Mouse (Mus musculus) T-helper 2 cell (primary cell): Measurements from ENCODE around the gene Me3.
"Not testable (repeated sequence)": the region's sequence is repeated elsewhere in the genome, so short reads cannot be mapped to it uniquely, and the experiment has no call there.

Experiments
- in situ Hi-C: fragments of 300-600 bp; cut with MboI, MseI; formaldehyde crosslinking; loops from one replicate; pipeline ENCODE4 v1.15.1; 2025; ENCODE audit warnings: high pct_unique_total_duplicates

Gene Me3

GRCm38 (mm10) chr7:89728393-89728792 is 96.2 kb downstream of the Me3 start:
- in situ Hi-C loops = no loop called here

DNA sequence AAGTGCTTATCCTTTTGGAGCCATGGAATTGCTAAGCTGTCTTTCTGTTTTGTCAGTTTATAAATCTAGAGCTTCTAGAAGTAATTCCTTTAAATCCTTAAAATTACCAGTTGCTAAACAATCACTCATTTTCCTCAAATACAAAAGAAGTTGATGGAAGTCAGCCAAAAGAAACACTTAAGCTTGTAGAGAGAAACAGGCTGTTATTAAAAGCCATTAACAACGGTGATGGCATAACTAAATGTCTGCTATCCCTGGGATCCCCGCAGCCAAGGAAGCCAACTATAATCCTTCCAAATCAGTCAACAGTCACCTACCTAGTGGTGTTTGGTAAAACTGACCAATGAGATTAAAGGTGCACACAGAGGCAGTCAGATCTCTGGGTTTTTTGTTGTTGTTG is 98.3 kb downstream of the Me3 start:
- in situ Hi-C loops = no loop called here

DNA sequence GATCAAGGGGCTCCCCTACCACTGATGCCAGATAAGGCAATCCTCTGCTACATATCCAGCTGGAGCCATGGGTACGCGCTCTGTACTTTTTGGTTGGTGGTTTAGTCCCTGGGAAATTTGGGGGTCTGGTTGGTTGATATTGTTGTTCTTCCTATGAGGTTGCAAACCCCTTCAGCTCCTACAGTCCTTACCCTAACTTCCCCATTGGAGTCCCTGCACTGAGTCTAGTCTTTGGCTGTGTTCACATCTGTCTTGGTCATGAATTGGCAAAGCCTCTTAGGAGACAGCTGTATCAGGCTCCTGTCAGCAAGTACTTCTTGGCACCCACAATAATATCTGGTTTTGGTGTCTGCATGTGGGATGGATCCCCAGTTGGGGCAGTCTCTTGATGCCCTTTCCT is 98.9 kb downstream of the Me3 start:
- in situ Hi-C loops = not testable (repeated sequence)

- in situ Hi-C loops = no loop called here
Measured at GRCm38 (mm10) chr7:89748415-89748814, 116.2 kb downstream of the Me3 start.

DNA sequence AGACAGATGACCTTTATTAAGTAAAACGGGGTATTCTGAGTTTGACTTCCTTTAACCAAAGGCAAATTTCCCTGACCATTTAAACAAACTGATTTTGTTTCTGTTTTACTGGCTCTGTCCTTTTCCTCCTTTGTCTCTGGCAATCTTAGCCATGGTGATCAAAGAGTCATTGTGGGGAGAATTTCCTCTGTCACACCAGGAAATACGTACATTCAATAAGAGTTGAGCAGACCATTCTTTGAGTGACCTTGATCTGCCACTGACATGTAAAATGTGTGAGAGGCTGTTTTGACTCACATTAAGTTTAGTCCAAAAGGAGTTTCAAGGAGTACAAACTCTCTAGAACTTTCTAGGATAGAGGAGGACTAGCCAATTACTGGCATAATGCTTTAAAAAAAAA is 117.0 kb downstream of the Me3 start:
- in situ Hi-C loops = no loop called here

GRCm38 (mm10) chr7:89766678-89767508 is 134.7 kb downstream of the Me3 start:
- in situ Hi-C loops = no loop called here

DNA sequence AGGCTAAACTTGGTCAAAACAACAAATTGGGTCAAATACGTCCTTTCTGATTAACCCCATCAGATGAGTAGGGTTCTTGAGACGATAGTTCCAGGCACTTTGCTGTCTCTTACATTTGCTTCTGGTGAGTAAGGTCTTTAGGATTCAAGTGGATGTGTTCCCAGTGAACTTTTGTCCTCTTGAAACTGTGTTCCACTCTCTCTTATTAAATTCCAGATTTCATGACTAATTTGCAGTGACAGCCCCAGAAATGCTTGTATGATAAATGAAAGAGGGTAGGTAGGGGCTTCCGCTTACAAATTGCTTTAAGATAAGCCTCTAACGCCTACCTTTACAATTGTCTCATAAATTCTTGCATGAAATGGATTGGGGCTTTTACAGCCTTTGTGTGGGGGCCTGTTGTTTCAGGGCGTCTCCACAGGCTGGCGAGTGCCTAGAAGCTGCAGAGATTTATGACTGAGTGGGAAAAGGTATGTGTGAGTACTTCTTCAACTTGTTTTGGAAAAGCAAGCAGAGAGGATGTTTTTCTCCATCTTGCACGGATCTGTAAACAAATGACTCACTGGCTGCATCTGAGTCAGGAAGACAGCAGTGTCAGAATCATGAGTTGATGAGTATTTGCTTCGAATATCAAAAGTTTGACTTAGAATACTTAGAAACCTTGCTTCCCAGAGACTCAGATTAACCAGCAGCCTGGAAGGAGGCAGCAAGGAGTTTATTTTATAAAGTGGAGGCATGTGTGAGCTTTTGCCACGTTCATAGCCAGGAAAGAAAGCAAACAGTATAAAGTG is 137.1 kb downstream of the Me3 start:
- in situ Hi-C loops = no loop called here

GRCm38 (mm10) chr7:89770021-89770420 is 137.8 kb downstream of the Me3 start:
- in situ Hi-C loops = no loop called here

DNA sequence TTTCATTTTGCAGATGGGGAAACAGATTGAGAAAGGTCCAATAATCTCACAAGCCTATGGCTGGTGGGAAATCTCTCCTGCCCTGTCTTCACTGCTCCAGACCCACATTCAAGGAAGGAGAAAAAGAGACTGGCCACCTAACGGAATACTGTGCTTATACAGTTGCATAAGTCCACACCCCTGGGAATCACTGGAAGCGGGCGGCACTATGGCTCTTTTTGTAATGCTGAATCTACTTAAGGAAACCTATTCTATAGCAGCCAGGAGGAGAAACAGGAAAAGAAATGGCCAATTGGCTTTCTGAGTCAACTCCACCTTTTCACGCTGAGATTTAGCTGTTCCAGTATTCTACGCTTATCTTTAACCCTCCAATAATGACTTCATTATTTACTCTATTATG is 140.7 kb downstream of the Me3 start:
- in situ Hi-C loops = no loop called here

DNA sequence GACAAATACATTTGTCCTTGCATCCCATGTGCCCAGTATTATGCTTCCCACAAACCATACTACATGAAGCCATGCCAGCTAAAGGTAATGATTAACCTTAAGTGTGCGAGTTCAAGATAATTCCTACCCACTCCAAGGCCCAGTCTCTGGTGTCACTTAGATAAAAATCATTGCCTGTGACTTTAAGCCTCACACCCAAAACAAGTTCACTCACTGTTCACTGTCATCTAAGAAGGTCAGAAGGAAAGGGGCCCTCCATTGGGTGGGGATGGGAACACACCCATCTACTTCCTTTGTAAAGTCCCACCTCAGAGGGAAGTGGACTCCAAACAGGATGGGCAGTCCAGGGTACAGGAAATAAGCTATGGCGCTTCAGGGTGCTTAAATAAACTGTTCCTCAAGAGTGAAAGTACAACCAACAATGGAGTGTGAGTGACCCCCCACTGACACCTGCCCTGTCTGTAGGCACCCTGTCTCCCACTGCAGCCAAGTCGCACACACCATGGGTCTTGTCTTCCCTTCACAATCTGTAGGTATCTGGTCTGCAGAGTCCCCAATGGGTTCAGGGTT is 141.2 kb downstream of the Me3 start:
- in situ Hi-C loops = no loop called here

GRCm38 (mm10) chr7:89773926-89774325 is 141.7 kb downstream of the Me3 start:
- in situ Hi-C loops = no loop called here

DNA sequence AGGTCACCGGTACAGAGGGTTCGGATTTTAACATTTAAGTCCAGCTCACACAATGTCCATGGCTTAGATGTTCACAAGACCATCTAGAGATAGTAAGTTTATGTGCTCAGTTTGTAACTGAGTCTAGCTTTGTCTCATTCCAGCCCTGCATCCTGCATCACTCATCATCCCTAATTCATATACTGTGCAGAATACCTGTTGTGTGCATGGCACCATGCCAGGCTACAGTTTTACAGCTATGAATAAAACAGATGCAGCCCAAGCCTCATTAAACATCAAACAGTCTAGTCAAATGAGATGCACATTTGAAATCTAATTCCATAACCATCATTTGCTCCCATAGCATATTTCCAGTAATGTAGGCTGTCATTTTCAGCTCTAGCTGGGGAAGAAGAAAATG is 143.7 kb downstream of the Me3 start:
- in situ Hi-C loops = no loop called here

DNA sequence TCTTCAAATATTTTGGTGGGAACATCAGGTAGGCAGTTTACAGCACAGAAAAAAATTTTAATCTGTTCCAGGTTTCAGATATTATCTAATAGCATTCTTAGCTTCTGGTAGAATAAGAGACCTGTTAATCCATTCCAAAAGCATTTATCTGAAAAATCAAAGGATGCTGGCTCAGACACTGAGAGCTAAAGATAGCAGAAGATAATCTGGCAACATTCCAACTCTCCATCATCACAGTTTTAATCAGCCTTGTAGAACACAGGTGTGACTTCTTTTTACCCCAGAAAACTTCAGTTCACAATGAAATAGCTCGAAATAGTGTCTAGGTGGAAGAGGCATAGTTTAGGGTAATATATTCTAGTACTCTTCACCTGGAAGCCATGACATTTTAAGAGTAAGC is 149.2 kb downstream of the Me3 start:
- in situ Hi-C loops = no loop called here

DNA sequence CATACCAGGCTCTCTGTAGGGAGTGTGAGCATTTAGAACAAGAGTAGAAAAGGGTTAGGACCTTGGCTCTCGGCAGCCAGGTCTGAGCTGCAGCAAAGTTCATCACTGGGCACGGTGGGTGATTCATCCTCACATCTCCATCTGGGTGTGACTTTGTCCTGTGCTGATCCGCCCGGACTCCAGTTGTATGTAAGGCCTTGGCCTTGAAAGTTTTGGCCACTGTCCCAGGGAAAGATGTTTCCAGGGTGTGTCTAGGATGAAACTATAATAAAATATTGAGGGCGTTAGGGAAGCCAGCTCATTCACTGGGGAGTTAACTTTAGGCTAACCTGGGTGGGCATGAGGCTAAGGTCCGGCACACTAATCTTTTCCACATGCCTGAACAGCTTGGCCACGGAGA is 155.5 kb downstream of the Me3 start:
- in situ Hi-C loops = no loop called here

DNA sequence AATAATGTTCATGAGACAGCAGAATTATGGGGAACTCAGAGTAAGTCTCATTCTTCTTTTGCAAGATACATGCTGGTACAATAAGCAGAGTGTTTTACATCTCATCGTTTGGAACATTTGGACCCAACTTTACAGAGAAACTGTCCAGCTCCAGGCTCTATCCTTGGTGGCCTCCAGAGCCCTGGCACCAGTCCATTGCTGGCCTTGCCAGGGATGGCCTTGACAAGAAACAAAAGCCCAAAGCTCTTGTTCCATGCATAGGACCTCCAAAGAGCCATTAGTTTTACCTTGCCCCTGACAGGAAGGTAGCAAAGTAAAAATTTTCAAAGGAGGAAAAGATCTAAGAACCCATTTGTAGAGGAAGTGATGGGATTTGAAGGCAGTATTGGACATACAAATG is 160.4 kb downstream of the Me3 start:
- in situ Hi-C loops = no loop called here

GRCm38 (mm10) chr7:89795366-89795765 is 163.2 kb downstream of the Me3 start:
- in situ Hi-C loops = no loop called here

DNA sequence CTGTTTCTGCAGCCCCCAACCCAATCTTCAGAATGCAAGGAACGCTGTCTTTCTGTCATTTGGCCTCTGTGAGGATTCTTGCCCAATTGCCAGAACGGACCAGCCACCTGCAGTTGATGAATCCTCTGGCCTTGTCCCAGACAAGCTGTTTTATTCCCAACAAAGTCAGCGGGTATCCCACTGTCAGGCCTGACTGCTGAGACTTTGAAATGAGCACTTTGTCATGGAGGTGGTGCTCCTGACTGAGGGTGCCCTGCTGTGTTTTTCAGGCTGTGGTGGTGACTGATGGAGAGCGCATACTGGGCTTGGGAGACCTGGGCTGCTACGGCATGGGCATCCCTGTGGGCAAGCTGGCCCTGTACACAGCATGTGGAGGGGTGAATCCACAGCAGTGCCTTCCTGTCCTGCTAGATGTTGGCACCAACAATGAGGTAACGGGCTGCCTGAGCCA is 164.2 kb downstream of the Me3 start:
- in situ Hi-C loops = no loop called here

DNA sequence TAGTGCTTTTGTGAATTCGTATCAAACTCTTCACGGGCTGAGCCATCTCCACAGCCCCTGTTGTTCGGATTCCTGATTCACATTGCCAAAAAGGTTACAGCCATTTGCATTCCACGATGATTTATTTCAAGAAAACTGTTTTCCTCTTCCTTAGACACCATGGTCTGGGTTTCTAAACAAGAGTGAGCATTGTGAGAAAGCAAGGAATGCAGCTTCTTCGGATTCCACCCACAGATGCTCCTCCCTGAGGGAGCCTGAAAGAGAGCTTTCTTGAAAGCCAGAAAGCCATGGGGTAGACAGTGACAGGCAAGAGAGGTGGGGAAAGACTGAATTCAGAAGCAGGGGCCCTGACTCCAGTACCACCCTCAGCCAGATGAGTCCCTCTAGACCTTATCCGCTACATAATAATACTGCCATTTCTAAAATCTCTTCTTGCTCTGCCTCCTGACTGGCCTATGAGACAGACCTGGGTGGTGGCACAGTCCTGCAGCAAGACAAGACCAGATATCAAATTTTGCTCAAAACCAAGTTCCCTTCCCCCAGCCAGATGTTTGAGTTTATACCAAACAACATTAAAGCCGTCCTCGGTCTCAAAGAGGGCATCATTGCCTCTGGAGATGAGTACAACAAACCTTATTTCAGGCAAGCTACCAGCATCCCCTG is 166.3 kb downstream of the Me3 start:
- in situ Hi-C loops = no loop called here

DNA sequence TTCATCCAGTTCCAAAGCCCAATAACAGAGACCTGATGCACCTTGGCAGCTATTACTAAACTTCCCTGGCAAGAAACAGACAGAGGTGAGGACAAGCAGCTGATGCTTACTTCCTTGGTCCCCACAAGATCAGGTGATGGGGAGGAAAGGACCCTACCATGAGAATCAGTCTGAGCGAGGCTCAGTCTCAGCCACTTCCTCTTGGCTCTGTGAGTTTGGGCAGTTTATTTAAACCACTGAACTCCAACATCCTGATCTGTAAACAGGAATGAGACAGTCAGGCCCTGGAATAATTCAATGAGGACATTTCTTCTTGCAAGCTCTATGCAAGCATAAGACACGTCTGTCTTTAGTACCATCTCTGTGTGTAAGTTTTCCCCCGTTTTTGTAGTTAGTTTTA is 170.3 kb downstream of the Me3 start:
- in situ Hi-C loops = no loop called here

- in situ Hi-C loops = no loop called here
Measured at GRCm38 (mm10) chr7:89803966-89804365, 171.8 kb downstream of the Me3 start.

GRCm38 (mm10) chr7:89809400-89809799 is 177.2 kb downstream of the Me3 start:
- in situ Hi-C loops = no loop called here

DNA sequence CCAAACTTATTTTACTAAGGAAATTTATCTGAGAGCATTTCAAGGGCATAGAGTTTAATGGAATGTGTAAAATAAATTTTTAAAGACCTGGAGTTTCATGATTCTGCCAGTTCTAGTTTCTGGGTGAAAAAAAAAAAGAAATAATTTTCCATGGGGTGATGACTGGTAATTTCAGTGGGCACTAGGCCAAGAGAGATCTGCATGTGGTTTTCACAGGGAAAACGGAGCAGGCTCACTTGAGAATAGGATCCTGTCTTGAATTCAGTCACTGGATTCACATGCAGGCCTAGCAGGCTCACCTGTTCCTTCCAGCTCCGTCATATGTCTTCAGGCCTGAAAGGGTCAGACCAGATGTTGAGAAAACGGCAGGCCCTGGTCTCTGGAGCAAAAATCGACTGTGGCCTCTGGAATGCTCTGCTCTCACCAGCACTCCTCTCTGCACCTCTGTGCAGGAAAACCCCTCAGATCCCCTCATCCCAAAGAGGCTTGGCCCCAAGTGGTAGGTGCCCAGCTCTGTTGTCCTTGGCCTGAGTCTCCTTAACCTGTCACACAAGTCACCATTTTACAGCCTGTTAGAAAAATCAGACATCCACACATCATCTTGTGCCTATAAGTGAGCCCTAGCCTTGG is 196.4 kb downstream of the Me3 start:
- in situ Hi-C loops = no loop called here
